Mouse (Mus musculus) CH12.LX (cell line): ENCODE measurements at regions not wholly inside any gene's neighbourhood (a gene's known extent, or its start where the extent isn't known, plus 50 kb on each side); places are given as distances from the start of the nearest gene placed in this dataset.

Source experiments
- DNase-seq: peaks from one replicate; pipeline ENCODE4 v3.0.0-alpha.2; 2013; ENCODE audit errors: extremely low read depth
- H3K27ac ChIP-seq: 2 replicates; pipeline ENCODE4 v1.5.1; 2012; ENCODE audit warnings: low read depth, mild to moderate bottlenecking, control low read depth, moderate library complexity; ENCODE audit not compliant: insufficient read depth
- H3K27me3 ChIP-seq: replicated peaks from 2 replicates; pipeline ENCODE3; 2012; ENCODE audit warnings: inconsistent platforms
- H3K36me3 ChIP-seq, 2 experiments: replicated peaks in 1 of 2; 2 replicates each; pipeline versions ENCODE3 to v1.6.1; 2012; ENCODE audit warnings: inconsistent platforms in 1 of 2, low read length in 1 of 2, mild to moderate bottlenecking in 1 of 2, mixed read lengths in 1 of 2, moderate library complexity in 1 of 2; ENCODE audit not compliant: control insufficient read depth in 1 of 2, insufficient read depth in 1 of 2
- H3K4me1 ChIP-seq, 2 experiments: 2 replicates each; pipeline ENCODE4 v1.6.1; 2012; ENCODE audit warnings: inconsistent platforms in 1 of 2, moderate library complexity in 1 of 2; ENCODE audit not compliant: insufficient read depth in 2 of 2, control insufficient read depth in 1 of 2
- H3K4me2 ChIP-seq: 2 replicates; pipeline ENCODE4 v1.6.1; 2012; ENCODE audit warnings: low read depth, mild to moderate bottlenecking, control low read depth; ENCODE audit not compliant: poor library complexity, insufficient read depth, severe bottlenecking
- H3K4me3 ChIP-seq, 3 experiments: fragments of 150-350 bp in 1 of 3; sonication (generic) in 1 of 3; replicated peaks in 1 of 3; 2 replicates each; pipeline versions ENCODE3 to v1.5.1; 2011 to 2012; ENCODE audit warnings: low read depth in 2 of 3, low read length in 2 of 3, mild to moderate bottlenecking in 2 of 3, moderate library complexity in 2 of 3, control low read depth in 1 of 3, improper control_type of control experiment in 1 of 3, inconsistent platforms in 1 of 3, mixed read lengths in 1 of 3; ENCODE audit not compliant: poor library complexity in 1 of 3
- H3K79me2 ChIP-seq: replicated peaks from 2 replicates; pipeline ENCODE4 v1.6.1; 2012; ENCODE audit warnings: mild to moderate bottlenecking, moderate library complexity; ENCODE audit not compliant: control insufficient read depth, poor library complexity, insufficient read depth, severe bottlenecking; ENCODE audit errors: extremely low read depth
- H3K9ac ChIP-seq: 2 replicates; pipeline ENCODE4 v1.6.1; 2012; ENCODE audit warnings: low read depth, mild to moderate bottlenecking, control low read depth, moderate library complexity; ENCODE audit not compliant: insufficient read depth
- H3K9me3 ChIP-seq: replicated peaks from 2 replicates; pipeline ENCODE3; 2012; ENCODE audit warnings: low read length, inconsistent platforms, mixed read lengths
- CHD1 ChIP-seq: IDR thresholded peaks from 2 replicates; pipeline ENCODE4 v1.6.1; 2012; ENCODE audit warnings: low read depth, low read length, improper control_type of control experiment, inconsistent platforms
- CHD2 ChIP-seq: IDR thresholded peaks from 2 replicates; pipeline ENCODE4 v1.6.1; 2011; ENCODE audit warnings: low read length, improper control_type of control experiment
- CTCF ChIP-seq, 2 experiments: IDR thresholded peaks in 1 of 2; conservative IDR thresholded peaks in 1 of 2; 2 replicates each; pipeline ENCODE4 v1.5.1; 2011 to 2012; ENCODE audit warnings: low read depth in 2 of 2, low read length in 2 of 2, improper control_type of control experiment in 1 of 2, inconsistent platforms in 1 of 2, mild to moderate bottlenecking in 1 of 2, moderate library complexity in 1 of 2
- E2F4 ChIP-seq: IDR thresholded peaks from 2 replicates; pipeline ENCODE4 v1.6.1; 2011; ENCODE audit warnings: low read depth, low read length, improper control_type of control experiment; ENCODE audit not compliant: insufficient replicate concordance
- ELF1 ChIP-seq: IDR thresholded peaks from 2 replicates; pipeline ENCODE4 v1.6.1; 2014; ENCODE audit warnings: low read depth, mild to moderate bottlenecking, inconsistent platforms, low read length, improper control_type of control experiment
- EP300 ChIP-seq: IDR thresholded peaks from 2 replicates; pipeline ENCODE4 v1.6.1; 2011; ENCODE audit warnings: low read length, improper control_type of control experiment
- ETS1 ChIP-seq: conservative IDR thresholded peaks from 2 replicates; pipeline ENCODE4 v1.6.1; 2012; ENCODE audit warnings: low read depth, mild to moderate bottlenecking, inconsistent platforms, low read length, improper control_type of control experiment, moderate library complexity
- GABPA ChIP-seq: IDR thresholded peaks from 2 replicates; pipeline ENCODE4 v1.6.1; 2012; ENCODE audit warnings: low read depth, low read length, improper control_type of control experiment, inconsistent platforms; ENCODE audit not compliant: insufficient replicate concordance
- IRF4 ChIP-seq: IDR thresholded peaks from 2 replicates; pipeline ENCODE4 v1.6.1; 2014; ENCODE audit warnings: low read depth, mild to moderate bottlenecking, inconsistent platforms, low read length, improper control_type of control experiment
- JUN ChIP-seq: IDR thresholded peaks from 2 replicates; pipeline ENCODE4 v1.6.1; 2011; ENCODE audit warnings: low read depth, mild to moderate bottlenecking, low read length, improper control_type of control experiment, moderate library complexity; ENCODE audit not compliant: insufficient read depth
- JUND ChIP-seq: conservative IDR thresholded peaks from 2 replicates; pipeline ENCODE4 v1.6.1; 2011; ENCODE audit warnings: low read depth, low read length, improper control_type of control experiment
- MAFK ChIP-seq: IDR thresholded peaks from 2 replicates; pipeline ENCODE4 v1.6.1; 2011; ENCODE audit warnings: low read length, improper control_type of control experiment; ENCODE audit not compliant: insufficient replicate concordance
- MAX ChIP-seq: IDR thresholded peaks from 2 replicates; pipeline ENCODE4 v1.6.1; 2011; ENCODE audit warnings: low read length, improper control_type of control experiment
- MEF2A ChIP-seq: IDR thresholded peaks from 2 replicates; pipeline ENCODE4 v1.6.1; 2014; ENCODE audit warnings: low read depth, mild to moderate bottlenecking, inconsistent platforms, low read length, improper control_type of control experiment, borderline replicate concordance
- MXI1 ChIP-seq: IDR thresholded peaks from 2 replicates; pipeline ENCODE4 v1.6.1; 2011; ENCODE audit warnings: mild to moderate bottlenecking, low read depth, low read length, improper control_type of control experiment
- NRF1 ChIP-seq: IDR thresholded peaks from 2 replicates; pipeline ENCODE4 v1.6.1; 2014; ENCODE audit warnings: low read depth, mild to moderate bottlenecking, inconsistent platforms, low read length, improper control_type of control experiment, moderate library complexity
- PAX5 ChIP-seq: IDR thresholded peaks from 2 replicates; pipeline ENCODE4 v1.6.1; 2012; ENCODE audit warnings: low read length, inconsistent platforms, mixed read lengths
- POLR2AphosphoS2 ChIP-seq: IDR thresholded peaks from 2 replicates; pipeline ENCODE4 v1.6.1; 2011; ENCODE audit warnings: low read depth, low read length, improper control_type of control experiment
- RAD21 ChIP-seq: IDR thresholded peaks from 2 replicates; pipeline ENCODE4 v1.6.1; 2011; ENCODE audit warnings: low read depth, mild to moderate bottlenecking, low read length, improper control_type of control experiment, moderate library complexity
- SIN3A ChIP-seq: IDR thresholded peaks from 2 replicates; pipeline ENCODE4 v1.6.1; 2012; ENCODE audit warnings: low read length, improper control_type of control experiment, inconsistent platforms
- UBTF ChIP-seq: IDR thresholded peaks from 2 replicates; pipeline ENCODE4 v1.6.1; 2012; ENCODE audit warnings: low read depth, mild to moderate bottlenecking, inconsistent platforms, low read length, improper control_type of control experiment, moderate library complexity
- USF1 ChIP-seq: IDR thresholded peaks from 2 replicates; pipeline ENCODE4 v1.6.1; 2014; ENCODE audit warnings: low read depth, mild to moderate bottlenecking, inconsistent platforms, low read length, improper control_type of control experiment
- USF2 ChIP-seq: conservative IDR thresholded peaks from 2 replicates; pipeline ENCODE4 v1.6.1; 2011; ENCODE audit warnings: low read depth, low read length, improper control_type of control experiment
- ZC3H11A ChIP-seq: IDR thresholded peaks from 2 replicates; pipeline ENCODE4 v1.6.1; 2012; ENCODE audit warnings: low read depth, mild to moderate bottlenecking, inconsistent platforms, low read length, improper control_type of control experiment
- ZKSCAN1 ChIP-seq: IDR thresholded peaks from 2 replicates; pipeline ENCODE4 v1.6.1; 2012; ENCODE audit warnings: low read depth, inconsistent platforms, low read length, improper control_type of control experiment, borderline replicate concordance
- ZNF384 ChIP-seq: IDR thresholded peaks from 2 replicates; pipeline ENCODE4 v1.6.1; 2012; ENCODE audit warnings: low read depth, low read length, improper control_type of control experiment, inconsistent platforms
- dilution Hi-C: fragments of 300-500 bp; cut with MboI; formaldehyde crosslinking; loops from 2 replicates; pipeline ENCODE4 v1.14.3; 2020; ENCODE audit warnings: low sequenced_read_pairs; ENCODE audit not compliant: extremely low pct_unique_long_range_greater_than_20kb, extremely low pct_ligation_motif_present
- in situ Hi-C: fragments of 300-500 bp; cut with MboI; formaldehyde crosslinking; loops from 3 replicates; pipeline ENCODE4 v1.14.3; 2019; ENCODE audit warnings: low sequenced_read_pairs, low pct_ligation_motif_present, low pct_unique_long_range_greater_than_20kb, mixed read lengths

- Histone ChIP-seq H3K4me1 (no peaks in the 10 kb centered on the region), H3K4me2 (no peak overlapping the region), H3K9me3 (peaks cover 59% of the 10 kb centered on the region), H3K79me2 (no peaks in the 10 kb centered on the region), H3K36me3 (no peaks in the 10 kb centered on the region), H3K27ac (no peak overlapping the region), H3K9ac (no peak overlapping the region), H3K27me3 (no peaks in the 10 kb centered on the region), H3K4me3 (no peak overlapping the region)
- dilution Hi-C loops (no loop called here), in situ Hi-C loops (no loop called here)
- TF ChIP-seq USF2 = no peak
- TF ChIP-seq E2F4 = no peak
- no peak for TF ChIP-seq RAD21
- no peak for TF ChIP-seq NRF1
- TF ChIP-seq MXI1 = no peak
- no peak for TF ChIP-seq CHD2
- no peak for TF ChIP-seq PAX5
- TF ChIP-seq JUND = no peak
- TF ChIP-seq MEF2A = no peak
- no peak for TF ChIP-seq CHD1
- no peak for TF ChIP-seq USF1
- no peak for TF ChIP-seq ELF1
- TF ChIP-seq MAFK = no peak
- no peak for TF ChIP-seq JUN
- no peak for TF ChIP-seq ZC3H11A
- no peak for TF ChIP-seq POLR2AphosphoS2
- TF ChIP-seq GABPA = no peak
- DNase-seq = no peak
Measured at GRCm38 (mm10) chr6:101554965-101555604, 177.4 kb upstream of the Pdzrn3 start.

- dilution Hi-C loops (no loop called here), in situ Hi-C loops (no loop called here)
- Histone ChIP-seq H3K9me3 (peaks cover 45% of the 10 kb centered on the region), H3K79me2 (no peaks in the 10 kb centered on the region), H3K27me3 (no peaks in the 10 kb centered on the region), H3K27ac (no peak overlapping the region), H3K36me3 (no peaks in the 10 kb centered on the region), H3K4me3 (no peak overlapping the region), H3K4me1 (no peaks in the 10 kb centered on the region), H3K4me2 (no peak overlapping the region), H3K9ac (no peak overlapping the region)
- DNase-seq = no peak
- TF ChIP-seq CTCF (conservative IDR thresholded peaks at IDR 0.05 in 1 of 2, IDR thresholded peaks at IDR 0.05 in 1 of 2; ENCODE audit: low read depth in 2 of 2, low read length in 2 of 2) = no peak
- no peak for TF ChIP-seq E2F4
- no peak for TF ChIP-seq USF2
- no peak for TF ChIP-seq IRF4
- TF ChIP-seq EP300 = no peak
- TF ChIP-seq JUND = no peak
- no peak for TF ChIP-seq SIN3A
- TF ChIP-seq MAX = no peak
- TF ChIP-seq ZKSCAN1 = no peak
- TF ChIP-seq ZNF384 = no peak
- TF ChIP-seq USF1 = no peak
- TF ChIP-seq MAFK = no peak
- TF ChIP-seq ETS1 = no peak
- no peak for TF ChIP-seq UBTF
Measured at GRCm38 (mm10) chr6:101550501-101551268, 173.0 kb upstream of the Pdzrn3 start.
